Mouse (Mus musculus): ENCODE measurements around the gene Mettl27.

- TF ChIP-seq CTCF (IDR thresholded peaks at IDR 0.05; ENCODE audit: low read depth), result no peak
- TF ChIP-seq EP300 (IDR thresholded peaks at IDR 0.05; ENCODE audit: low read depth), result no peak
Observed at GRCm38 (mm10) chr5:134961519-134961918, 29.4 kb downstream of the Mettl27 start.

Measured in heart, postnatal 0 days (tissue).